Mouse (Mus musculus): ENCODE data around the gene Vps13d. TPM values are rescaled to one million over a fixed set of nuclear protein-coding genes. Genes with fewer than 3 reads are reported as not detected.

Gene Vps13d
- polyA plus RNA-seq, 1 experiment from 2014 or later = 11.6 TPM

- Histone ChIP-seq H3K9me3 (no peaks in the 10 kb centered on the region), H3K27me3 (no peaks in the 10 kb centered on the region), H3K36me3 (peaks cover 85% of the 10 kb centered on the region), H3K27ac (no peak overlapping the region), H3K9ac (replicated peaks) (no peak overlapping the region), H3K4me2 (no peak overlapping the region), H3K4me1 (replicated peaks) (no peaks in the 10 kb centered on the region; the same call in 1 of the 2 replicates), H3K4me3 (replicated peaks) (no peak overlapping the region)
- WGBS = 85% methylated on average over 6 of the region's 6 CpGs
- no peak for ATAC-seq (ENCODE audit: insufficient number of reproducible peaks, insufficient read depth, low FRiP score, low TSS enrichment, low read depth)
Observed at GRCm38 (mm10) chr4:145105319-145105718, 89.5 kb downstream of the Vps13d start.

GRCm38 (mm10) chr4:145104917-145105316 is 89.9 kb downstream of the Vps13d start:
- no peak overlapping the region for H3K9ac ChIP-seq (replicated peaks)
- H3K27ac ChIP-seq = no peak overlapping the region
- H3K27me3 ChIP-seq = no peaks in the 10 kb centered on the region
- H3K4me2 ChIP-seq = no peak overlapping the region
- ATAC-seq (ENCODE audit: insufficient number of reproducible peaks, insufficient read depth, low FRiP score, low TSS enrichment, low read depth) = no peak
- no peak overlapping the region for H3K4me3 ChIP-seq (replicated peaks)
- no peaks in the 10 kb centered on the region for H3K9me3 ChIP-seq
- no peaks in the 10 kb centered on the region; the same call in 1 of the 2 replicates for H3K4me1 ChIP-seq (replicated peaks)
- peaks cover 82% of the 10 kb centered on the region for H3K36me3 ChIP-seq
- 85% methylated on average over 2 of the region's 2 CpGs for WGBS

DNA sequence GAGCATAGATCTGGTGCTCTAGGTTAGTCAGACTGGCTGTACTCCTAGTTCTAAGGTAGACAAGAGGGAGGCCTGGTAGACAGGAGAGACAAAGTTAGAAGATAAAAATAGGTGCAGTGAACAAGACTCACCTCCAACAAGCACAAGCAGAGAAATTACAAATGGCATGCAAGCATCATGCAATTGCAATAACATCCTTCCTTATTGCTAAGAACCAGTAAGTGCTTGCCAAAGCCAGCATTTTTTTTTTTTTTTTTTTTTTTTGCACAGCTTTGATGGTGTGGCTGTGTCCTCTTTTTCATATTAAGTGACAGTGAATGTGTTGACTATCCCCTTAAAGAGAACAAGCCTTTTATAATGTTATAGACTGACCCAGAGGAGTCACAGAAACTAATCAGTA is 91.2 kb downstream of the Vps13d start:
- ATAC-seq (ENCODE audit: insufficient number of reproducible peaks, insufficient read depth, low FRiP score, low TSS enrichment, low read depth) = no peak

DNA sequence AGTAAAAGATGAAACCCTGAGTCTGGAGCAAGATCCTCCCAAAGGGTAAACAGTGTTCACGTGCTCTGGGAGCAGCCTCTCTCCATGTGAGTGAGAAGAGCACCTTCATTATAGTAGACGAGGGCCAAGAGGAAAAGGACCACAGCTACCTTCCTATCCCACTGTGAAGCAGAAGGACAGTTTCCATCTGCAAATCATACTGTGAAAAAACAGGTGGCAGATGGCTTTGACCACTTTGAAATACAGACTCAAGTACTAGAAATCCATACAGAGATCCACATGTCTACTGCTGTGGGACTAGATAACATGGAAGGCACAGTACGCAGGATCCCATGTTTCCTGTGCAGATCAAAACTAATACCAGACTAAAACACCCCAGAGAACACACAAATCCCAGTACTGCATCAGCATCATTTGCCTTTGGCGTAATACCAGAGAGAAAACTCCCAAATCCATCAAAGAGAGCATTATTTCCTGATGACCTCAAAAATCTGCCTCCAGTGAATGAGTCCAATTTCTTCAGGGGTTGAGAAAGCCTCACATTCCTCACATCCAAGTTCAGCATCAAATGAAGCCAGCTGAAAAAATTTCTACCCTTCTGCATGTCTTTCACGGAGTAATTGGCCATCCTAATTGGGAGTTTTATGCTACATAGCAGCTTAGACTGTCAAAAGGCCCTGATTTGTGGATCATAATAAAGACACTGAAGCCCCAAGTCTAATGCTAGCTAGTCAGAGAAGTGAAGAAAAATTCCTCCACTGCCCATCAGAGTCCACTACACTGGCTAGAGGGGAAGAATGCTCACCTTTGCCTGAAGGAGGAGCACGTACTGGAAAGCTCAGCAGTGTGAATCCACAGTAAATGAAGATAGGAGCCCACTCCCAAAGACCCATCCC is 92.7 kb downstream of the Vps13d start:
- peaks cover 81% of the 10 kb centered on the region for H3K36me3 ChIP-seq
- H3K4me3 ChIP-seq (replicated peaks) = no peak overlapping the region
- H3K9me3 ChIP-seq = no peaks in the 10 kb centered on the region
- no peak overlapping the region for H3K27ac ChIP-seq
- ATAC-seq (ENCODE audit: insufficient number of reproducible peaks, insufficient read depth, low FRiP score, low TSS enrichment, low read depth) = no peak
- H3K4me2 ChIP-seq = no peak overlapping the region
- no peaks in the 10 kb centered on the region for H3K27me3 ChIP-seq
- WGBS = 78% methylated on average over 6 of the region's 6 CpGs
- H3K4me1 ChIP-seq (replicated peaks) = 0 out of 2 replicates have a peak, but pooled peaks cover 5% of the 10 kb centered on the region
- no peak overlapping the region for H3K9ac ChIP-seq (replicated peaks)

More for the DNA sequence above, 91.2 kb downstream of the Vps13d start:
- peaks cover 81% of the 10 kb centered on the region for H3K36me3 ChIP-seq
- H3K27ac ChIP-seq = no peak overlapping the region
- H3K4me3 ChIP-seq (replicated peaks) = no peak overlapping the region
- H3K9ac ChIP-seq (replicated peaks) = no peak overlapping the region
- H3K4me2 ChIP-seq = no peak overlapping the region
- H3K4me1 ChIP-seq (replicated peaks) = no peaks in the 10 kb centered on the region
- H3K9me3 ChIP-seq = no peaks in the 10 kb centered on the region
- H3K27me3 ChIP-seq = no peaks in the 10 kb centered on the region

GRCm38 (mm10) chr4:145099853-145100252 is 95.0 kb downstream of the Vps13d start:
- Histone ChIP-seq H3K36me3 (peaks cover 81% of the 10 kb centered on the region), H3K4me3 (replicated peaks) (no peak overlapping the region), H3K9ac (replicated peaks) (no peak overlapping the region), H3K27ac (no peak overlapping the region), H3K27me3 (no peaks in the 10 kb centered on the region), H3K4me2 (no peak overlapping the region), H3K9me3 (no peaks in the 10 kb centered on the region), H3K4me1 (replicated peaks) (0 out of 2 replicates have a peak, but pooled peaks cover 8% of the 10 kb centered on the region)
- 71% methylated on average over 6 of the region's 6 CpGs for WGBS
- no peak for ATAC-seq (ENCODE audit: insufficient number of reproducible peaks, insufficient read depth, low FRiP score, low TSS enrichment, low read depth)

- H3K4me1 ChIP-seq (replicated peaks) = 0 out of 2 replicates have a peak, but pooled peaks cover 8% of the 10 kb centered on the region
- WGBS = 72% methylated on average over 1 of the region's 1 CpGs
- H3K9ac ChIP-seq (replicated peaks) = no peak overlapping the region
- no peak for ATAC-seq (ENCODE audit: insufficient number of reproducible peaks, insufficient read depth, low FRiP score, low TSS enrichment, low read depth)
- H3K9me3 ChIP-seq = no peaks in the 10 kb centered on the region
- no peaks in the 10 kb centered on the region for H3K27me3 ChIP-seq
- no peak overlapping the region for H3K4me3 ChIP-seq (replicated peaks)
- H3K36me3 ChIP-seq = peaks cover 81% of the 10 kb centered on the region
- no peak overlapping the region for H3K4me2 ChIP-seq
- H3K27ac ChIP-seq = no peak overlapping the region
Observed at GRCm38 (mm10) chr4:145099344-145099743, 95.5 kb downstream of the Vps13d start.

GRCm38 (mm10) chr4:145097974-145098373 is 96.8 kb downstream of the Vps13d start:
- H3K27me3 ChIP-seq = no peaks in the 10 kb centered on the region
- no peak overlapping the region for H3K4me3 ChIP-seq (replicated peaks)
- no peak overlapping the region for H3K9ac ChIP-seq (replicated peaks)
- no peaks in the 10 kb centered on the region for H3K9me3 ChIP-seq
- H3K27ac ChIP-seq = no peak overlapping the region
- H3K4me2 ChIP-seq = no peak overlapping the region
- WGBS = 91% methylated on average over 3 of the region's 3 CpGs
- no peak for ATAC-seq (ENCODE audit: insufficient number of reproducible peaks, insufficient read depth, low FRiP score, low TSS enrichment, low read depth)
- 0 out of 2 replicates have a peak, but pooled peaks cover 8% of the 10 kb centered on the region for H3K4me1 ChIP-seq (replicated peaks)
- peaks cover 82% of the 10 kb centered on the region for H3K36me3 ChIP-seq

GRCm38 (mm10) chr4:145096481-145097039 is 98.2 kb downstream of the Vps13d start:
- H3K4me2 ChIP-seq = no peak overlapping the region
- peaks cover 82% of the 10 kb centered on the region for H3K36me3 ChIP-seq
- no peak for ATAC-seq (ENCODE audit: insufficient number of reproducible peaks, insufficient read depth, low FRiP score, low TSS enrichment, low read depth)
- H3K9me3 ChIP-seq = no peaks in the 10 kb centered on the region
- 0 out of 2 replicates have a peak, but pooled peaks cover 8% of the 10 kb centered on the region for H3K4me1 ChIP-seq (replicated peaks)
- 0 out of 2 replicates have a peak overlapping the region, but pooled peaks have one; percentile 7 for H3K27ac ChIP-seq
- H3K9ac ChIP-seq (replicated peaks) = no peak overlapping the region
- H3K4me3 ChIP-seq (replicated peaks) = no peak overlapping the region
- H3K27me3 ChIP-seq = no peaks in the 10 kb centered on the region
- 52% methylated on average over 5 of the region's 5 CpGs for WGBS

DNA sequence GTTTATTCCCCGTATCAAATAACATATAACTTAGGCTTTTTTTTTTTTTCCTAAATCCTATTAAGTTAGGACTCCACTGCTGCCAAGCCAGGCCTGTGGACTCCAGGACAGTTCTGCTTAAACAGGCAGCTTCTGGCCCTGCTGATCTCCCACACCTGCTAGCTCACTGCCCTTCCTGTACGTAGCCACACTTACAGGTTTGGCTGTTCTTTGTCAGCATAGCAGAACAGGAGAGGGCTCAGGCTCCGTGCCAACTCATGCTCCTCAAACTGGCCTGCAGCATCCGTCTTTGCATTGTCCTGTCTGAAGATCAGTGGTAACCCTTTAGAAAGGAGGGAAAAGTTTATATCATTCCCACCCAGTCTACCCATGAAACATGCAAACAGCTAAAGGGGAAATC is 108.3 kb downstream of the Vps13d start:
- ATAC-seq (ENCODE audit: insufficient number of reproducible peaks, insufficient read depth, low FRiP score, low TSS enrichment, low read depth) = no peak; the same call in 1 of the 2 replicates
- H3K36me3 ChIP-seq = peaks cover 71% of the 10 kb centered on the region

DNA sequence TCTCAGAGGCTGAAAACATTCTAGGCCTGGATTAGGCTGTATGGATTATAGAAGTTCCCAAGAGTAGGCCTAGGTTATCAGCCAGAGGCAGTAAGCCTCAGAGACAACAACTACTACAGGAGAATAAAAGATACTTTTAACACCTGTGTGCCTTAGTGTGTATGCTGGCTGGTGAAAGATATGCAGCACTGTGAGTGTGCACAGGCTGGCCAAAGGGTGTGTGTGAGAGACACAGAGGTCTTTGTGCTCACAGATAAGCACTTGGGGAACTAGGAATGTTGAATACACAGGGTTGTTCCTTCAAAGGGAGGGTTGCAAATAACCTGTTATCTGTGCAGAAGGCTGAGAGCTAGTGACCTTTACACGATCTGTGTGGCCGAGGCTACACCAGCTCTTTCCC is 115.5 kb downstream of the Vps13d start:
- Histone ChIP-seq H3K4me3 (replicated peaks) (no peak overlapping the region), H3K9me3 (no peaks in the 10 kb centered on the region; the same call in 1 of the 2 replicates), H3K9ac (replicated peaks) (no peak overlapping the region), H3K27ac (no peak overlapping the region), H3K4me2 (no peak overlapping the region), H3K36me3 (peaks cover 66% of the 10 kb centered on the region), H3K27me3 (no peaks in the 10 kb centered on the region), H3K4me1 (replicated peaks) (no peaks in the 10 kb centered on the region)
- ATAC-seq (ENCODE audit: insufficient number of reproducible peaks, insufficient read depth, low FRiP score, low TSS enrichment, low read depth) = no peak
- WGBS = 82% methylated on average over 2 of the region's 2 CpGs

More for the DNA sequence above, 108.3 kb downstream of the Vps13d start:
- Histone ChIP-seq H3K4me1 (replicated peaks) (peaks cover 10% of the 10 kb centered on the region), H3K27me3 (no peaks in the 10 kb centered on the region), H3K9ac (replicated peaks) (no peak overlapping the region), H3K27ac (no peak overlapping the region), H3K4me3 (replicated peaks) (no peak overlapping the region), H3K9me3 (no peaks in the 10 kb centered on the region), H3K4me2 (no peak overlapping the region)
- 79% methylated on average over 4 of the region's 4 CpGs for WGBS

- H3K9ac ChIP-seq (replicated peaks) = no peak overlapping the region
Observed at GRCm38 (mm10) chr4:145074276-145074675, 120.5 kb downstream of the Vps13d start.

More at GRCm38 (mm10) chr4:145074276-145074675, 120.5 kb downstream of the Vps13d start:
- no peaks in the 10 kb centered on the region for H3K27me3 ChIP-seq
- peaks cover 72% of the 10 kb centered on the region for H3K36me3 ChIP-seq
- H3K4me2 ChIP-seq = no peak overlapping the region
- H3K4me3 ChIP-seq (replicated peaks) = no peak overlapping the region
- WGBS = 95% methylated on average over 2 of the region's 2 CpGs
- no peaks in the 10 kb centered on the region; the same call in 1 of the 2 replicates for H3K9me3 ChIP-seq
- no peaks in the 10 kb centered on the region for H3K4me1 ChIP-seq (replicated peaks)
- no peak overlapping the region for H3K27ac ChIP-seq
- ATAC-seq (ENCODE audit: insufficient number of reproducible peaks, insufficient read depth, low FRiP score, low TSS enrichment, low read depth) = no peak
